Mouse (Mus musculus) embryonic facial prominence, embryonic 12.5 days (tissue): Measurements from ENCODE around the gene Sgpp2. TPM values are rescaled to one million over a fixed set of nuclear protein-coding genes. Genes with fewer than 3 reads are reported as not detected.

Source experiments
- ATAC-seq: fragments of 200-750 bp; cut with Nextera tagmentation; 2 replicates; pipeline ENCODE4 v1.8.0; 2017; ENCODE audit not compliant: insufficient number of reproducible peaks, insufficient read depth, low FRiP score, low TSS enrichment
- H3K27ac ChIP-seq: fragments of 300-500 bp; sonication (generic); 2 replicates; pipeline ENCODE4 v1.5.1; 2016; ENCODE audit warnings: mild to moderate bottlenecking
- H3K27me3 ChIP-seq: fragments of 300-500 bp; sonication (generic); 2 replicates; pipeline ENCODE4 v1.6.1; 2016; ENCODE audit warnings: mild to moderate bottlenecking, moderate library complexity
- H3K36me3 ChIP-seq: fragments of 300-500 bp; sonication (generic); 2 replicates; pipeline ENCODE4 v1.6.1; 2016; ENCODE audit warnings: mild to moderate bottlenecking
- H3K4me1 ChIP-seq: fragments of 300-500 bp; sonication (generic); 2 replicates; pipeline ENCODE4 v1.6.1; 2016
- H3K4me2 ChIP-seq: fragments of 300-500 bp; sonication (generic); replicated peaks from 2 replicates; pipeline ENCODE4 v1.6.1; 2016; ENCODE audit warnings: mild to moderate bottlenecking, moderate library complexity
- H3K4me3 ChIP-seq: fragments of 300-500 bp; sonication (generic); 2 replicates; pipeline ENCODE4 v1.5.1; 2016; ENCODE audit warnings: mild to moderate bottlenecking
- H3K9ac ChIP-seq: fragments of 300-500 bp; sonication (generic); 2 replicates; pipeline ENCODE4 v1.6.1; 2016; ENCODE audit warnings: mild to moderate bottlenecking, moderate library complexity
- H3K9me3 ChIP-seq: fragments of 300-500 bp; sonication (generic); 2 replicates; pipeline ENCODE4 v1.6.1; 2016; ENCODE audit warnings: mild to moderate bottlenecking, moderate library complexity
- WGBS: fragments of 180-500 bp; shearing (Covaris S2); methylation state at CpG from one replicate; pipeline ENCODE4 v1.1.7; 2016; 5-methylcytosine and 5-hydroxymethylcytosine counted together
- polyA plus RNA-seq: library from polyadenylated mRNA; unstranded; fragments of >200 nt; fragmentation: Nextera tagmentation; extraction: Ambion mirVana; gene quantifications from 2 replicates; pipeline ENCODE4 v1.2.1, GENCODE M21; 2016

The Sgpp2 gene
- polyA plus RNA-seq, 1 experiment from 2014 or later = 4.2 TPM

DNA sequence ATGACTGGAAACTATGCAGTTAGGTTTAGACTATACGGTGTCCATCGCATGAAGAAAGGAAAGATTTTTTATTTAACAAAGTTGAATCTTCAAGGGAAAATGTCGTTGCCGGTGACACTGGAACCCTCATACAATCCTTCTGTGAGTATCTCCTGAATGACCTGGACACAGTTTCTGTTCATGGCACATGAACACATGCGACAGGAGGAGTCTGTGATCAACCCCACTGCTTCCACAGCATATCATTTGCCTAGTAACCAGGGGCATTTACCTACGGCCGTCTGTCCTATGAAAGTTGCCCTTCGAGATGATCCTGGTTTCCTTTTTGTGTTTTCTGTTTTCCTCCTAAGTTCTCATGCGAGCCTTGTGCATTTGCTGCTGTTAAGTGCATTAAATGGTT lies 123.3 kb downstream of the Sgpp2 start:
- WGBS = 93% methylated on average over 9 of the region's 9 CpGs
- Histone ChIP-seq H3K9ac (no peak overlapping the region), H3K27ac (no peak overlapping the region), H3K4me2 (no peak overlapping the region), H3K27me3 (no peaks in the 10 kb centered on the region), H3K9me3 (no peaks in the 10 kb centered on the region), H3K36me3 (peaks cover 3% of the 10 kb centered on the region; the same call in 1 of the 2 replicates), H3K4me3 (no peak overlapping the region), H3K4me1 (no peaks in the 10 kb centered on the region)
- ATAC-seq = no peak

DNA sequence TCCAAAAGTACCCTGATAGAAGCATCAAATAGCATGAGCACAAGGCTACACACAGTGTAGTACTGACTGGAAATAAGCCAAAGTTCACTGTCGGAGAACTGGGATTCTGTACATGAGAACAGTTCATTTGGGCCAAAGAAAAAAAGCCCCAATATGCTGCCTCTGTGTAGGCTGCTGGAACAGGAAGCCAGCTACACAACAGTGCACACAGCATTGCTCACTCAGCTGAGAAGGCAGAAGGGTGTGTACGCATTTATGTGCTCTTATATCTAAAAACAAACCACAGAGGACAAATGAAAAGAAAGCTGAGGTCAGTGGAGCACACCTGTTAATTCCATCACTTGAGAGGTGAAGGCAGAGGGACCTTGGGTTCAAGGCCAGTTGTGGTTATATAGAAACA lies 125.8 kb downstream of the Sgpp2 start:
- 86% methylated on average over 2 of the region's 2 CpGs for WGBS

DNA sequence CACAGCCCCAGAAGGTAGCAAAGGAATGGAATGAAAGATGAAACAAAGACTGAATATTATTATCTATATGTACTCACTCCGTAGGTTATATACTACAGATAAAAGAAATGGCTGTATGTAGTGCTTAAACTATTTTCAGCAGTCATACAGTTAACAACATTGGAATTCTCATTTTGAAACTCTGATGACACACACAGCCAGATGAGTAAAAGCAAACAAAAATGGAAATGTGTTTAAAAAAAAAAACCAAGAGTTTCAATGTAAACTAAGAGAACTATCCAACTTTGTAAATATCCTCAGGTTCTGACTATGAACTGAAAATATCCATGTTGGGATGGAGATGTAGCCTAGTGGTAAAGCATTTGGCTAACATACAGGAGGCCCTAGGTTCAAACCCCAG lies 126.3 kb downstream of the Sgpp2 start:
- H3K4me1 ChIP-seq = no peaks in the 10 kb centered on the region
- H3K27me3 ChIP-seq = no peaks in the 10 kb centered on the region
- no peak overlapping the region for H3K4me2 ChIP-seq
- WGBS = 93% methylated on average over 1 of the region's 1 CpGs
- H3K27ac ChIP-seq = no peak overlapping the region
- no peak overlapping the region for H3K9ac ChIP-seq
- no peak for ATAC-seq
- no peaks in the 10 kb centered on the region for H3K9me3 ChIP-seq
- peaks cover 3% of the 10 kb centered on the region; the same call in 1 of the 2 replicates for H3K36me3 ChIP-seq
- H3K4me3 ChIP-seq = no peak overlapping the region

More for the DNA sequence above, 125.8 kb downstream of the Sgpp2 start:
- Histone ChIP-seq H3K27me3 (no peaks in the 10 kb centered on the region), H3K9me3 (no peaks in the 10 kb centered on the region), H3K27ac (no peak overlapping the region), H3K4me2 (no peak overlapping the region), H3K4me1 (no peaks in the 10 kb centered on the region), H3K4me3 (no peak overlapping the region), H3K9ac (no peak overlapping the region), H3K36me3 (peaks cover 3% of the 10 kb centered on the region; the same call in 1 of the 2 replicates)
- ATAC-seq = no peak

- WGBS = 82% methylated on average over 3 of the region's 3 CpGs
- no peaks in the 10 kb centered on the region for H3K27me3 ChIP-seq
- no peak for ATAC-seq
Measured at GRCm38 (mm10) chr1:78437150-78437549, 127.0 kb downstream of the Sgpp2 start.

DNA sequence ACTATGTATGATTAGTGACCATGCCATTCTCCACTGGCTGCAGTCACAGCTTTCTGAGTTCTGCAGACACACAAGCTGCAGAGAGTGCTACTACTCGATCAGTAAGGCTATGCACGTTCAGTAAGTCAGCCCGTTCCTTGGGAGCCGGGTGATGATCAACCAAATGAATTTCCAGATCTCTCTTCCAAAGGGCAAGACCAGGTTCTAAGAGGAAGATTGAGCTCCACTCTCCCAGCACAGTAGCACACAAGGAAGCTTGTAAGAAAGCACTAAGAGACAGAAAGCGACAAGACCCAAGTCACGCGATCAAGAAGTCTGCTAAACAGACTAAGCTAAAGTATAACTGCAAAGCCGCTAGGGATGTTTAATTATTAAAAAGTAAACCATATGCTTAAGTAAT lies 130.6 kb downstream of the Sgpp2 start:
- no peak overlapping the region for H3K4me2 ChIP-seq
- no peak for ATAC-seq

More at GRCm38 (mm10) chr1:78437150-78437549, 127.0 kb downstream of the Sgpp2 start:
- Histone ChIP-seq H3K9ac (no peak overlapping the region), H3K27ac (no peak overlapping the region), H3K4me3 (no peak overlapping the region), H3K4me2 (no peak overlapping the region), H3K36me3 (peaks cover 4% of the 10 kb centered on the region; the same call in 1 of the 2 replicates), H3K4me1 (no peaks in the 10 kb centered on the region), H3K9me3 (no peaks in the 10 kb centered on the region)

GRCm38 (mm10) chr1:78443056-78443455 lies 132.9 kb downstream of the Sgpp2 start:
- H3K27ac ChIP-seq = peak overlapping the region; percentile 41; the same call in 1 of the 2 replicates
- no peaks in the 10 kb centered on the region for H3K9me3 ChIP-seq
- H3K27me3 ChIP-seq = no peaks in the 10 kb centered on the region
- ATAC-seq = no peak
- no peak overlapping the region for H3K4me2 ChIP-seq
- peaks cover 18% of the 10 kb centered on the region for H3K36me3 ChIP-seq
- WGBS = 55% methylated on average over 7 of the region's 7 CpGs
- H3K9ac ChIP-seq = no peak overlapping the region
- H3K4me1 ChIP-seq = peaks cover 2% of the 10 kb centered on the region; the same call in 1 of the 2 replicates
- no peak overlapping the region for H3K4me3 ChIP-seq

More for the DNA sequence above, 130.6 kb downstream of the Sgpp2 start:
- Histone ChIP-seq H3K27ac (no peak overlapping the region), H3K27me3 (no peaks in the 10 kb centered on the region), H3K9ac (no peak overlapping the region), H3K36me3 (peaks cover 14% of the 10 kb centered on the region), H3K9me3 (no peaks in the 10 kb centered on the region), H3K4me3 (no peak overlapping the region), H3K4me1 (peaks cover 2% of the 10 kb centered on the region; the same call in 1 of the 2 replicates)
- WGBS = 81% methylated on average over 8 of the region's 8 CpGs

- WGBS = 80% methylated on average over 8 of the region's 8 CpGs
- H3K9me3 ChIP-seq = no peaks in the 10 kb centered on the region
- no peak for ATAC-seq
- no peak overlapping the region for H3K4me2 ChIP-seq
- H3K27me3 ChIP-seq = no peaks in the 10 kb centered on the region
- no peak overlapping the region for H3K27ac ChIP-seq
- H3K4me1 ChIP-seq = peaks cover 2% of the 10 kb centered on the region; the same call in 1 of the 2 replicates
- no peak overlapping the region for H3K4me3 ChIP-seq
- no peak overlapping the region for H3K9ac ChIP-seq
- peaks cover 22% of the 10 kb centered on the region for H3K36me3 ChIP-seq
Measured at GRCm38 (mm10) chr1:78446232-78446631, 136.1 kb downstream of the Sgpp2 start.

- Histone ChIP-seq H3K4me1 (peaks cover 2% of the 10 kb centered on the region; the same call in 1 of the 2 replicates), H3K4me3 (no peak overlapping the region), H3K36me3 (peaks cover 27% of the 10 kb centered on the region), H3K27ac (0 out of 2 replicates have a peak overlapping the region, but pooled peaks have one; percentile 24), H3K27me3 (no peaks in the 10 kb centered on the region), H3K9me3 (no peaks in the 10 kb centered on the region), H3K9ac (no peak overlapping the region), H3K4me2 (no peak overlapping the region)
- ATAC-seq = no peak
- 87% methylated on average over 6 of the region's 6 CpGs for WGBS
Measured at GRCm38 (mm10) chr1:78446742-78447141, 136.6 kb downstream of the Sgpp2 start.

DNA sequence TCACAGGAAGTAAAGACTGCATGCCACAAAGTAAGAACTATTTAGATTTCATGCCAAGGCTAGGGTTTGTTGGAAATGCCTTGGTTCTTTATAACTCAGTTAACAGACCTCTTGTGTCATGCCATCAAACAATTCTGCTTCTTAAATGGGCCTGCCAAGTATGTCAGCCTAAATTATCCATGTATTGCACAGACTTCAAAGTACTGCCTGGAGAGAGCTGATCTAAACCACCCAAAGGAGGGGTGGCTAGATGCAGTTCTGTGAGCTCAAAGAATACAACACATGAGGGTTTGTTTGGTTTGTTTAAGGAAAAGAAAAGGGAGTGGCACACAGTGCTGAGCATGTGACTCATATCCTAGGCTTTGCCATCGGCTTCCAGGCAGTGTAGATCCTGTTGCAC lies 137.9 kb downstream of the Sgpp2 start:
- H3K9me3 ChIP-seq = no peaks in the 10 kb centered on the region
- H3K36me3 ChIP-seq = peaks cover 25% of the 10 kb centered on the region
- no peak overlapping the region for H3K4me2 ChIP-seq
- no peak overlapping the region for H3K9ac ChIP-seq
- WGBS = 46% methylated on average over 1 of the region's 1 CpGs
- no peaks in the 10 kb centered on the region for H3K27me3 ChIP-seq
- H3K4me1 ChIP-seq = peaks cover 2% of the 10 kb centered on the region; the same call in 1 of the 2 replicates
- peak overlapping the region; percentile 58; the same call in 1 of the 2 replicates for H3K27ac ChIP-seq
- peak; percentile 67; the same call in 1 of the 2 replicates for ATAC-seq
- no peak overlapping the region for H3K4me3 ChIP-seq

DNA sequence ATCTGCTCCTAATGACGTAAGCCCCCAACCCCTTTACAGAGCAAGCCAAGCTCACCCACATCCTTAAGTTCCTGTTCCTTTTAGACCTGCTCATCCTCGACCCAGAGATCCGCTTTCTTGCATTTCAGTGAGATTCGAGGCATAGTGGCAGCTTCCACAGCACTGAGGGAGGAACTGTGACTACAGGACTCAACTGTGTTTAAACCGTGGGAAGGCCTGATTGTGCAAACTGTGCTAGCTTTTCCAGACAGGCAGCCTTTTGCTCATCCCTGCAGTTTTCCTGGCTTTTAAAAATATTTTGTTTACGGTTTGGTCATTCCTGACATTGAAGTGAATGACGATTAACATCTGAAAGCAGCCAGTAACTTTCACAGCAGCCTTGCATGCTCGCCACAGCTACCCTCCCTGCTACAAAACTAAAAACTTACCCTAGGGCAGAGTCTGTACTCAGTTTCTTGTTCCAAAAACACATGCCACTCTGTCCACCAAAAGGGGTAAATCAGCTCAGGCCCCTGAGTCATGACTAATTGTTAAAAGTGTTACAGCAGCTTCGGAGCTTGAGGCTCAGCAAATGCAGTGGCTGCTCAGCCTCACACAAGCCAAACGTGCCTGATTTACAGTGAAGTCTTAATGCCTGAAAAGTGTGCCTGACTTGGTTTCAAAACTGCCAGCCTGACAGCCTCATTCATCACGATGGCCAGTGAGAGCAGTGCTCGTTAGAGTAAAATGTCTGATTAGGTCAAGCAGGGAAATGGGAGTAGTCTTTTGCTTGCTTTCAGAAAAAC lies 141.1 kb downstream of the Sgpp2 start:
- Histone ChIP-seq H3K4me2 (no peak overlapping the region), H3K36me3 (peaks cover 18% of the 10 kb centered on the region), H3K4me3 (no peak overlapping the region), H3K9ac (no peak overlapping the region), H3K4me1 (no peaks in the 10 kb centered on the region), H3K27me3 (no peaks in the 10 kb centered on the region), H3K9me3 (no peaks in the 10 kb centered on the region), H3K27ac (0 out of 2 replicates have a peak overlapping the region, but pooled peaks have one; percentile 36)
- no peak for ATAC-seq
- WGBS = 71% methylated on average over 12 of the region's 12 CpGs

- Histone ChIP-seq H3K27me3 (no peaks in the 10 kb centered on the region), H3K9me3 (no peaks in the 10 kb centered on the region), H3K9ac (no peak overlapping the region), H3K4me2 (no peak overlapping the region), H3K4me3 (no peak overlapping the region), H3K4me1 (no peaks in the 10 kb centered on the region), H3K36me3 (peaks cover 20% of the 10 kb centered on the region), H3K27ac (no peak overlapping the region; the same call in 1 of the 2 replicates)
- no peak for ATAC-seq
- 86% methylated on average over 6 of the region's 6 CpGs for WGBS
Measured at GRCm38 (mm10) chr1:78452544-78452943, 142.4 kb downstream of the Sgpp2 start.

DNA sequence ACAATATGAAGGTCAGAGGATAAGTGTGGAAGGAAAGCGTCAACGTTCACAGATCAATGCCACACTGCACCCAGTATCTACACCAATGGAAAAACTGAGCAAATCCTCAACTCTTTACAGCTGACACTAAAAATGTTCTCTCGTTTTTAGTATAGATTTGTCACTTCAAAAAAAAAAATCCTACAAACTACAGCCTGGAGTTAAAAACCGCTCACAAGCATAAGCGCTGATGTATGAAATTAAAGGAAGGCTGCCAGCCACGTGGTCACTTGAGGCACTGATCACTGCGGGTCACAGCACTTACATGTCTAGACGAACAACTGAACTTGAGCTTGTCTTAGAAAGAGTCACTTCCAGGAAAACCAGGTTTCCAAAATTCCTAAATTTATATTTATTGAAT lies 143.7 kb downstream of the Sgpp2 start:
- Histone ChIP-seq H3K4me1 (no peaks in the 10 kb centered on the region), H3K4me3 (no peak overlapping the region), H3K36me3 (peaks cover 26% of the 10 kb centered on the region), H3K4me2 (no peak overlapping the region), H3K27me3 (no peaks in the 10 kb centered on the region), H3K9ac (no peak overlapping the region), H3K27ac (no peak overlapping the region), H3K9me3 (no peaks in the 10 kb centered on the region)
- ATAC-seq = no peak
- WGBS = 86% methylated on average over 8 of the region's 8 CpGs
